Mouse (Mus musculus) ES-E14 (cell line): ENCODE measurements around the gene Ccnd3. TPM values are rescaled to one million over a fixed set of nuclear protein-coding genes. Genes with fewer than 3 reads are reported as not detected.

Experiments used
- DNase-seq: peaks from one replicate; pipeline ENCODE4 v3.0.0-alpha.2; 2013; ENCODE audit warnings: low read depth, low spot score
- H3K27ac ChIP-seq: 2 replicates; pipeline ENCODE4 v1.5.1; 2012; ENCODE audit warnings: low read depth, mild to moderate bottlenecking, low read length, moderate library complexity, mixed read lengths; ENCODE audit not compliant: poor library complexity, insufficient read depth, severe bottlenecking
- H3K36me3 ChIP-seq: 2 replicates; pipeline ENCODE4 v1.6.1; 2012; ENCODE audit warnings: mild to moderate bottlenecking, low read length, moderate library complexity, mixed read lengths; ENCODE audit not compliant: control insufficient read depth, poor library complexity, insufficient read depth, severe bottlenecking
- H3K4me1 ChIP-seq, 2 experiments: fragments of 150-350 bp in 1 of 2; sonication (generic) in 1 of 2; 2 replicates each; pipeline ENCODE4 v1.6.1; 2012; ENCODE audit warnings: low read length in 2 of 2, mild to moderate bottlenecking in 1 of 2, mixed read lengths in 1 of 2; ENCODE audit not compliant: control insufficient read depth in 2 of 2, insufficient read depth in 2 of 2, poor library complexity in 1 of 2
- H3K4me3 ChIP-seq, 2 experiments: fragments of 150-350 bp in 1 of 2; sonication (generic) in 1 of 2; 2 replicates each; pipeline ENCODE4 v1.5.1; 2012; ENCODE audit warnings: low read length in 2 of 2, low read depth in 1 of 2, mild to moderate bottlenecking in 1 of 2, mixed read lengths in 1 of 2; ENCODE audit not compliant: insufficient read depth in 1 of 2, poor library complexity in 1 of 2, severe bottlenecking in 1 of 2
- H3K9ac ChIP-seq: 2 replicates; pipeline ENCODE4 v1.6.1; 2012; ENCODE audit warnings: low read depth, mild to moderate bottlenecking, low read length, mixed read lengths; ENCODE audit not compliant: poor library complexity, insufficient read depth, severe bottlenecking
- H3K9me3 ChIP-seq: fragments of 150-350 bp; sonication (generic); 2 replicates; pipeline ENCODE4 v1.6.1; 2012; ENCODE audit warnings: low read depth, mild to moderate bottlenecking, low read length; ENCODE audit not compliant: control insufficient read depth, insufficient read depth
- CHD2 ChIP-seq: IDR thresholded peaks from 2 replicates; pipeline ENCODE4 v1.6.1; 2014; ENCODE audit warnings: mild to moderate bottlenecking, low read depth, low read length, inconsistent platforms
- HCFC1 ChIP-seq: IDR thresholded peaks from 2 replicates; pipeline ENCODE4 v1.6.1; 2012; ENCODE audit warnings: low read length, inconsistent platforms, borderline replicate concordance; ENCODE audit not compliant: insufficient read depth
- MAFK ChIP-seq: IDR thresholded peaks from 2 replicates; pipeline ENCODE4 v1.6.1; 2014; ENCODE audit warnings: mild to moderate bottlenecking, low read depth, low read length, inconsistent platforms; ENCODE audit not compliant: insufficient read depth
- ZC3H11A ChIP-seq: IDR thresholded peaks from 2 replicates; pipeline ENCODE4 v1.6.1; 2012; ENCODE audit warnings: low read depth, mild to moderate bottlenecking, inconsistent platforms, low read length, borderline replicate concordance
- ZNF384 ChIP-seq: IDR thresholded peaks from 2 replicates; pipeline ENCODE4 v1.6.1; 2012; ENCODE audit warnings: low read depth, low read length, inconsistent platforms
- in situ Hi-C, 2 experiments: fragments of 600-800 bp; cut with MboI; formaldehyde crosslinking; loops; one replicate each; pipeline ENCODE4 v1.15.1; 2025; ENCODE audit warnings: low sequenced_read_pairs in 2 of 2, inconsistent platforms in 1 of 2; ENCODE audit not compliant: unreplicated experiment in 2 of 2
- total RNA-seq: library from RNA; depleted of rRNA; stranded (reverse); fragments of 300-350 nt; gene quantifications from 2 replicates; pipeline ENCODE4 v1.2.3, GENCODE M21; 2012

Gene Ccnd3
- total RNA-seq, 1 experiment, result 131 TPM

DNA sequence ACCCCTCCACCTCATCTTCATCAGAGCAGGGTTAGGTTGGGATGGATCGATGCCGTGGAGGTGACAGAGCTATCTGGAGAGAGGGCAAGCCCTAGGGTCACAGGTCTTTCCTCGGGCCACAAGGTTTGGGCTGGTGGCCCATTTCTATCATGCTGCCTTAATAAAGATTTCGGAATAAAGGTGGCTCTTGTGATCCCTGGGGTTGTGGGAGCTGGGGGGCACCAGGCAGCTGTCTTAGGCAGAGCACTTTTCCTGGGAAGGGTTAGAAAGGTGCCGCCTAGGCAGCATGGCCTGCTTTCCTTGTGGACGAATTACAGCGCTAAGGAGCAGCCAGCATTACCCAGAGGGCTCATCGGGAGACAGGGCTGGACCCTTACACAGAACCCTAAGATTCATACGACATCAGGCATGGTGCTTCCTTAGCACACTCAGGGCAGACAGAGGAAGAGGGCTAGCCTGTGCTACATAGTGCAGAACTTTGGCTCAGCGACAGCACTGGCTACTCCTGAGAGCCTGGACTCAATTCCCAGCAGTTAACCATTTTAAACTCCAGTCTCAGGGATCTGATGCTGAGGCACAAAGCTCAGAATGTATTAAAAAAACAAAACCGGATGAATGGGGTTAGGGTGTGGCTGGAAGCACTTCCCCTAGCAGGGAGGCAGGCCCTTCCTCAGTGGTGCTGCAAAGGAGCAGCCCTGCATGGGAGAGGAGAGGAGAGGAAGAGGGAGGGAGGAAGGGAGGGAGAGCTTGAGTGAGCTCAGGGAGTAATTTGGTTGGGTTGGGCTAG, 94.9 kb downstream of the Ccnd3 start:
- DNase-seq, result no peak
- Histone ChIP-seq H3K9ac (no peak overlapping the region; the same call in 1 of the 2 replicates), H3K9me3 (no peaks in the 10 kb centered on the region), H3K4me1 (peaks cover 18 to 19% of the 10 kb centered on the region in 2 experiments), H3K36me3 (peaks cover 49% of the 10 kb centered on the region), H3K27ac (peak overlapping the region; percentile 54; the same call in 1 of the 2 replicates), H3K4me3 (no peak overlapping the region)
- in situ Hi-C loops, result no loop called here
- no peak for TF ChIP-seq MAFK
- TF ChIP-seq ZNF384, result 0 out of 2 replicates have a peak, but pooled peaks have one; percentile 28

DNA sequence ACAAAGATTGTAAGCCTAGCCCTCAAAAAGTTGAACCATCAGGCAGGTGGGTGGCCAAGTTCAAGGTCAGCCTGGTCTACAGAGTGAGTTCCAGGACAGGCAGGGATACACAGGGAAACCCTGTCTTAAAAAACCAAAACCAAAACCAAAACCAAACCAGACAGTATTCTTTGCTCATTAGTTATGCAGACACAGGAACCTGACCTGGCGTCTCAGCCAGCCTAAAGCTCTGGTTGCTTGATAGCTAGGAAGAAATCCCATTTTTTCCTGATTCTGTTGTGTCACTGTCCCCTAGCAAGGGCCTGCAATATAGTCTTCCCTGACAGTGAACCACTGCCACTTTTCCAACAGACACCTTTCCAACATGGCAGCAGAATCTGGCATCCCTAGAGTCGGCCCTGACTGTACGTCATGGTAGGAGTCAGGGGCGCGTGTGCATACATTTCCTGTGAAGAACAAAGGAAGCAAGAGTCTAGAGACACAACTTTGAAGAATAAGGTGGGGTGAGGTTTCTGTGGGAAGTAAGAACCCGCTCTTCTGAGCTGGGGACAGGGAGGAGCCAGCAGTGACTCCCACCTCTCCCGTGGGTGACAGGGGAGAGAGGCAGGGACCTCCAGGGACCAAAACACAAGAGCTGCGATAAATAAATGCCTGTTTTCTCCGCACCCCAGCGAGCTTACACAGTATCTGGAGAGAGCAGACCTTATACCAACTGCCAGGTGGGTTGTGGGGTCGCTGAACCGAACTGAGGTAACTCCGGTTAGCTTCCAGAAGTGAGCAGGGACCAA, 95.9 kb downstream of the Ccnd3 start:
- Histone ChIP-seq H3K4me1 (peaks cover 18 to 19% of the 10 kb centered on the region in 2 experiments), H3K4me3 (peak overlapping the region in 1 of 2 experiments; percentile 33; a peak in 2 of 4 replicates), H3K9ac (0 out of 2 replicates have a peak overlapping the region, but pooled peaks have one; percentile 14), H3K36me3 (peaks cover 60% of the 10 kb centered on the region), H3K9me3 (no peaks in the 10 kb centered on the region), H3K27ac (peak overlapping the region; percentile 14; the same call in 1 of the 2 replicates)
- in situ Hi-C loops, result no loop called here
- DNase-seq, result no peak
- TF ChIP-seq CHD2 (no peak), MAFK (no peak), HCFC1 (no peak), ZNF384 (no peak), ZC3H11A (no peak)

DNA sequence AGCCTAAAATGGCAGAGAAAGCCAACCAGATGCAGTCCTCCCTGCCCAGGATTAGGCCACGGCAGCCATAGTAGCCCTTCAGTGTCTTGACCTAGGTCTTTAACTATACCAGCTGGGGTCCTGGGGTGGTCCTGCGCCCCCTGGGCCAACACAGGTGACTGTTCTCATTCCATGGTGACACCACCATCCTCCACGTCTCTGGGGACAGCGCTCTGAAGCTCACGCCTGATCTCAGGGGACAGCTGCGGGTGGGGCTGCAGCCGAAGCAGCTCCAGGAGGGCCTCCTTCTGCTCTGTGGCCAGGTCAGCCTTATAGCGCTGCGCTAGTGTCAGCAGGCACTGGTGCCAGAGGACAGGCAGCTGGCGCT, 96.5 kb downstream of the Ccnd3 start:
- peak overlapping the region in 1 of 2 experiments; percentile 33; a peak in 2 of 4 replicates for H3K4me3 ChIP-seq
- in situ Hi-C loops, result no loop called here

DNA sequence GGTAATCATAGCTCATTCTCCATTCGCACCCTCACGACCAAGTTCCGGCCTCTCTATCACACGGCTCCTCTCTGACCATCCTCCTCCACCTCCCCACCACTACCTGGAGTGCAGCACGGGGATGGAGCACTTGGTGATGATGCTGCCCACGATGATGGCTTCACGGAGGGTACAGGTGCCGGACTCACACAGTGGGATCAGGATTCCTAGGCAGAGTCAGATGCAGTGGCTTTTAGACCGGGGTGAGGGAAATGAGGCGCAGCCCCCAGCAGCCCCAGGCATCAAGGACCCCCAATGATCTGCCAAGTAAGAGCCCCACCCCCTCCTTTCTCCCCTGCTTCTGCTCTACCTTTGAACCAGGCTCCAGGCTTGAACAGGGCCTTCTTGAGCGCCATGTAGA, 97.4 kb downstream of the Ccnd3 start:
- Histone ChIP-seq H3K36me3 (peaks cover 69% of the 10 kb centered on the region), H3K9ac (no peak overlapping the region), H3K4me3 (no peak overlapping the region), H3K9me3 (no peaks in the 10 kb centered on the region), H3K4me1 (peaks cover 9 to 15% of the 10 kb centered on the region in 2 experiments), H3K27ac (no peak overlapping the region)
- DNase-seq, result no peak
- in situ Hi-C loops, result no loop called here
- TF ChIP-seq ZC3H11A (no peak), MAFK (no peak), CHD2 (no peak), HCFC1 (no peak), ZNF384 (no peak)

More for the DNA sequence above, 96.5 kb downstream of the Ccnd3 start:
- Histone ChIP-seq H3K27ac (peak overlapping the region; percentile 14; the same call in 1 of the 2 replicates), H3K9me3 (no peaks in the 10 kb centered on the region), H3K4me1 (peaks cover 14 to 15% of the 10 kb centered on the region in 2 experiments), H3K36me3 (peaks cover 63% of the 10 kb centered on the region), H3K9ac (peak overlapping the region; percentile 20; the same call in 1 of the 2 replicates)
- TF ChIP-seq MAFK (no peak), CHD2 (no peak), ZC3H11A (no peak), ZNF384 (no peak), HCFC1 (no peak)
- no peak for DNase-seq
